Mouse (Mus musculus) MEL (cell line): Measurements from ENCODE around the gene Gm17622. TPM values are rescaled to one million over a fixed set of nuclear protein-coding genes. Genes with fewer than 3 reads are reported as not detected.

Experiments
- DNase-seq: peaks from one replicate; pipeline ENCODE4 v3.0.0; 2011; ENCODE audit warnings: low read depth, low spot score
- H3K27ac ChIP-seq: 2 replicates; pipeline ENCODE4 v1.5.1; 2012; ENCODE audit warnings: low read depth, mild to moderate bottlenecking, control low read depth, low read length, moderate library complexity; ENCODE audit not compliant: control insufficient read depth
- H3K27me3 ChIP-seq, 2 experiments: fragments of 150-350 bp in 1 of 2; sonication (generic) in 1 of 2; 2 replicates each; pipeline ENCODE4 v1.6.1; 2012; ENCODE audit warnings: low read length in 2 of 2, mild to moderate bottlenecking in 2 of 2, improper control_type of control experiment in 1 of 2, moderate library complexity in 1 of 2; ENCODE audit not compliant: insufficient read depth in 2 of 2, control insufficient read depth in 1 of 2
- H3K36me3 ChIP-seq, 2 experiments: 2 replicates each; pipeline ENCODE4 v1.6.1; 2012 to 2014; ENCODE audit warnings: low read length in 2 of 2, improper control_type of control experiment in 1 of 2, inconsistent platforms in 1 of 2, mild to moderate bottlenecking in 1 of 2; ENCODE audit not compliant: insufficient read depth in 2 of 2, control insufficient read depth in 1 of 2
- H3K4me1 ChIP-seq, 2 experiments: fragments of 150-350 bp in 1 of 2; sonication (generic) in 1 of 2; 2 replicates each; pipeline ENCODE4 v1.6.1; 2012; ENCODE audit warnings: low read length in 2 of 2, improper control_type of control experiment in 1 of 2, mild to moderate bottlenecking in 1 of 2; ENCODE audit not compliant: insufficient read depth in 2 of 2, control insufficient read depth in 1 of 2
- H3K4me3 ChIP-seq, 2 experiments: fragments of 150-350 bp in 1 of 2; sonication (generic) in 1 of 2; 2 replicates each; pipeline ENCODE4 v1.5.1; 2012; ENCODE audit warnings: low read depth in 2 of 2, low read length in 2 of 2, mild to moderate bottlenecking in 2 of 2, moderate library complexity in 2 of 2, control low read depth in 1 of 2, improper control_type of control experiment in 1 of 2; ENCODE audit not compliant: control insufficient read depth in 1 of 2, insufficient read depth in 1 of 2
- H3K79me2 ChIP-seq: 2 replicates; pipeline ENCODE4 v1.6.1; 2012; ENCODE audit warnings: mild to moderate bottlenecking, low read length, moderate library complexity; ENCODE audit not compliant: control insufficient read depth, poor library complexity, insufficient read depth
- H3K9ac ChIP-seq: 2 replicates; pipeline ENCODE4 v1.6.1; 2012; ENCODE audit warnings: low read depth, mild to moderate bottlenecking, control low read depth, low read length, moderate library complexity; ENCODE audit not compliant: control insufficient read depth, poor library complexity, severe bottlenecking
- H3K9me3 ChIP-seq: fragments of 150-350 bp; sonication (generic); replicated peaks from 2 replicates; pipeline ENCODE4 v1.6.1; 2012; ENCODE audit warnings: mild to moderate bottlenecking, low read length, improper control_type of control experiment, moderate library complexity; ENCODE audit not compliant: insufficient read depth
- CHD2 ChIP-seq: IDR thresholded peaks from 2 replicates; pipeline ENCODE4 v1.6.1; 2011; ENCODE audit warnings: low read length, improper control_type of control experiment
- CTCF ChIP-seq, 3 experiments: IDR thresholded peaks in 2 of 3; conservative IDR thresholded peaks in 1 of 3; 2 replicates each; pipeline ENCODE4 v1.5.1; 2011 to 2012; ENCODE audit warnings: low read length in 3 of 3, low read depth in 2 of 3, mild to moderate bottlenecking in 2 of 3, improper control_type of control experiment in 1 of 3, inconsistent platforms in 1 of 3, mixed read lengths in 1 of 3, moderate library complexity in 1 of 3; ENCODE audit not compliant: control insufficient read depth in 1 of 3, insufficient read depth in 1 of 3, poor library complexity in 1 of 3, severe bottlenecking in 1 of 3
- EP300 ChIP-seq, 2 experiments: IDR thresholded peaks; 2 replicates each; pipeline ENCODE4 v1.6.1; 2011; ENCODE audit warnings: improper control_type of control experiment in 2 of 2, low read length in 2 of 2, low read depth in 1 of 2, mild to moderate bottlenecking in 1 of 2
- HCFC1 ChIP-seq: IDR thresholded peaks from 2 replicates; pipeline ENCODE4 v1.6.1; 2012; ENCODE audit warnings: low read depth, mild to moderate bottlenecking, inconsistent platforms, low read length, improper control_type of control experiment, moderate library complexity
- MAFK ChIP-seq: IDR thresholded peaks from 2 replicates; pipeline ENCODE4 v1.6.1; 2011; ENCODE audit warnings: low read depth, mild to moderate bottlenecking, low read length, improper control_type of control experiment, borderline replicate concordance
- MAX ChIP-seq: IDR thresholded peaks from 2 replicates; pipeline ENCODE4 v1.6.1; 2011; ENCODE audit warnings: low read length, improper control_type of control experiment
- MAZ ChIP-seq: IDR thresholded peaks from 2 replicates; pipeline ENCODE4 v1.6.1; 2012; ENCODE audit warnings: low read depth, mild to moderate bottlenecking, inconsistent platforms, low read length, improper control_type of control experiment
- MYB ChIP-seq: IDR thresholded peaks from 2 replicates; pipeline ENCODE4 v1.6.1; 2011; ENCODE audit warnings: mild to moderate bottlenecking, low read depth, low read length, improper control_type of control experiment
- POLR2AphosphoS5 ChIP-seq: IDR thresholded peaks from 2 replicates; pipeline ENCODE4 v1.6.1; 2012; ENCODE audit warnings: low read depth, borderline replicate concordance, mild to moderate bottlenecking, inconsistent platforms, low read length, moderate library complexity, mixed read lengths
- RAD21 ChIP-seq: IDR thresholded peaks from 2 replicates; pipeline ENCODE4 v1.6.1; 2011; ENCODE audit warnings: mild to moderate bottlenecking, low read depth, low read length, improper control_type of control experiment
- SMC3 ChIP-seq: IDR thresholded peaks from 2 replicates; pipeline ENCODE4 v1.6.1; 2011; ENCODE audit warnings: low read depth, low read length, improper control_type of control experiment
- TAL1 ChIP-seq: IDR thresholded peaks from 2 replicates; pipeline ENCODE4 v1.6.1; 2012; ENCODE audit warnings: mild to moderate bottlenecking, inconsistent platforms, low read length, moderate library complexity, mixed read lengths
- TBP ChIP-seq: IDR thresholded peaks from 2 replicates; pipeline ENCODE4 v1.8.0; 2011; ENCODE audit warnings: low read depth, low read length, improper control_type of control experiment
- TCF12 ChIP-seq: IDR thresholded peaks from 2 replicates; pipeline ENCODE4 v1.6.1; 2014; ENCODE audit warnings: low read depth, mild to moderate bottlenecking, inconsistent platforms, low read length, improper control_type of control experiment, moderate library complexity
- USF2 ChIP-seq, 2 experiments: IDR thresholded peaks; 2 replicates each; pipeline ENCODE4 v1.6.1; 2011 to 2012; ENCODE audit warnings: improper control_type of control experiment in 2 of 2, low read length in 2 of 2, borderline replicate concordance in 1 of 2, inconsistent platforms in 1 of 2, low read depth in 1 of 2, mild to moderate bottlenecking in 1 of 2; ENCODE audit not compliant: insufficient read depth in 1 of 2
- ZKSCAN1 ChIP-seq: IDR thresholded peaks from 2 replicates; pipeline ENCODE4 v1.6.1; 2012; ENCODE audit warnings: low read depth, mild to moderate bottlenecking, inconsistent platforms, low read length, improper control_type of control experiment, moderate library complexity
- ZNF384 ChIP-seq: IDR thresholded peaks from 2 replicates; pipeline ENCODE4 v1.6.1; 2012; ENCODE audit warnings: low read depth, mild to moderate bottlenecking, inconsistent platforms, low read length, improper control_type of control experiment
- polyA plus RNA-seq, 2 experiments: library from polyadenylated mRNA; stranded (reverse) in 1 of 2; unstranded in 1 of 2; fragments of >175 nt in 1 of 2; fragments of >200 nt in 1 of 2; gene quantifications; 2 replicates each; pipeline versions ENCODE4 v1.2.1 to v1.2.4; 2012; ENCODE audit warnings: low replicate concordance in 2 of 2, low read depth in 1 of 2; ENCODE audit not compliant: insufficient read length in 2 of 2, insufficient read depth in 1 of 2, missing spikeins in 1 of 2
- total RNA-seq: library from RNA; depleted of rRNA; stranded (reverse); fragments of 300-350 nt; gene quantifications from 2 replicates; pipeline ENCODE4 v1.2.3, GENCODE M21; 2012

Gm17622 gene
- total and polyA plus RNA-seq, 3 experiments: not detected

- no peak overlapping the region for H3K9ac ChIP-seq
- H3K4me3 ChIP-seq: no peak overlapping the region
- peaks cover 3 to 17% of the 10 kb centered on the region in 2 experiments for H3K4me1 ChIP-seq
- peaks cover 0 to 17% of the 10 kb centered on the region in 2 experiments; a peak in 2 of 4 replicates for H3K36me3 ChIP-seq
- DNase-seq: no peak
- no peak overlapping the region for H3K27ac ChIP-seq
- H3K79me2 ChIP-seq: no peaks in the 10 kb centered on the region
- TF ChIP-seq CTCF (IDR thresholded peaks at IDR 0.05 in 2 of 3, conservative IDR thresholded peaks at IDR 0.05 in 1 of 3; ENCODE audit: control insufficient read depth in 1 of 3, insufficient read depth in 1 of 3, low read depth in 2 of 3, low read length in 3 of 3, poor library complexity in 1 of 3, severe bottlenecking in 1 of 3): no peak
- TF ChIP-seq TCF12: no peak
- TF ChIP-seq POLR2AphosphoS5: no peak
- no peak for TF ChIP-seq MAFK
- TF ChIP-seq TAL1: no peak
- TF ChIP-seq RAD21: no peak
- no peak for TF ChIP-seq MAZ
- TF ChIP-seq CHD2: no peak
- TF ChIP-seq USF2 (IDR thresholded peaks at IDR 0.05; ENCODE audit: borderline replicate concordance in 1 of 2, insufficient read depth in 1 of 2, low read depth in 1 of 2, low read length in 2 of 2): no peak
- TF ChIP-seq MAX: no peak
- TF ChIP-seq EP300 (IDR thresholded peaks at IDR 0.05; ENCODE audit: low read depth in 1 of 2, low read length in 2 of 2): no peak
- no peak for TF ChIP-seq HCFC1
- no peak for TF ChIP-seq ZNF384
- TF ChIP-seq ZKSCAN1: no peak
- TF ChIP-seq SMC3: no peak
- no peaks in the 10 kb centered on the region for H3K9me3 ChIP-seq
- H3K27me3 ChIP-seq: no peaks in the 10 kb centered on the region; a peak in 1 of 4 replicates
Observed at GRCm38 (mm10) chr13:96462644-96463043, 27.9 kb upstream of the Gm17622 start.

GRCm38 (mm10) chr13:96465315-96465714 is 25.2 kb upstream of the Gm17622 start:
- Histone ChIP-seq H3K27me3 (no peaks in the 10 kb centered on the region; a peak in 1 of 4 replicates), H3K36me3 (no peaks in the 10 kb centered on the region), H3K27ac (no peak overlapping the region)
- DNase-seq: no peak
- TF ChIP-seq MYB (no peak), TBP (no peak)
- TF ChIP-seq, all 39 proteins: peak for 0
- Histone ChIP-seq H3K4me3 (no peak overlapping the region), H3K79me2 (no peaks in the 10 kb centered on the region), H3K9me3 (no peaks in the 10 kb centered on the region), H3K4me1 (no peaks in the 10 kb centered on the region), H3K9ac (no peak overlapping the region)
